ENCODE assay signal across 11 mouse cellular contexts in the genomic region with DNA sequence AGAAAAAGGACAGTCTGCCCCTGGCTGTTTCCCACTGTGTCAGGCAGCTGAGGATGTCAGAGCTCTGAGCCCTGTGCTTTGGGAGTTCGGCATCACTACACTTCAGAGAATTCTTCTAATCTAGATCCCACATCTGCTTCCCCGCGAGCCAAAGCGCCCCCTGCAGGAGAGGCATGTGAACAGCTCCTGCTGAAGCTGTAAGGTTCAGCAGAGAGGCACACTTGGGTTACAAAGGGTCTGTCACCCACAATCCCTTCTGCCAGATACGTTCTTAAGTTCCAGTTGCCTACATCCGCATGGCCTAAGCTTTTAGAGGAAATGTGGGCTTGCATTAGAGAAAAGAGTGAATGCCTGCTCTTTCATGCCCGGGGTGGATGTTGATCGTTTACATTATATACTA.
DNase-seq lines count a peak whose midpoint lies in the region; ATAC-seq and TF ChIP-seq lines count a peak whose summit lies in the region.
"Had no signal": no experiment of that assay in that cellular context is flagged by ENCODE, and none has a peak within 500 bp of the region (broad histone marks: within the 10 kb centered on the region; RNA-seq: fewer than 3 reads in every experiment).

No protein-coding gene starts in this region.

- no peak overlapping the region for H3K4me2 ChIP-seq in midbrain, postnatal 0 days (ENCODE audit: low read depth, low read length, poor library complexity, severe bottlenecking)
- H3K4me2 ChIP-seq: forebrain, embryonic 15.5 days; limb, embryonic 13.5 days had no signal

- H3K27me3 ChIP-seq in midbrain, postnatal 0 days (ENCODE audit: insufficient read depth, low read length): no peaks in the 10 kb centered on the region
- H3K27me3 ChIP-seq: forebrain, embryonic 15.5 days; limb, embryonic 13.5 days had no signal

- H3K27ac ChIP-seq in midbrain, postnatal 0 days (ENCODE audit: low read depth, low read length): no peak overlapping the region
- H3K27ac ChIP-seq: forebrain, embryonic 15.5 days; limb, embryonic 13.5 days had no signal

- WGBS in midbrain, postnatal 0 days: 56% methylated on average over 8 of the region's 8 CpGs

- peak; percentile 59 for TF ChIP-seq CTCF in midbrain, postnatal 0 days (IDR thresholded peaks at IDR 0.05)

- peak; percentile 17 for DNase-seq in gastrocnemius, adult 18-20 months (ENCODE audit: low spot score)
- DNase-seq in gastrocnemius, adult 8-10 months (ENCODE audit: low spot score in 2 of 2): no peak
- DNase-seq in left cerebral cortex, postnatal 4 days: peak; percentile 9
- DNase-seq in left cerebral cortex, adult 8-10 months (ENCODE audit: low spot score in 2 of 2): no peak
- peak; percentile 26 for DNase-seq in NIH3T3 (ENCODE audit: low read depth)
- peak; percentile 6 for DNase-seq in midbrain, postnatal 0 days (ENCODE audit: low spot score)
- no peak for DNase-seq in right cerebral cortex, adult 18-20 months
- DNase-seq in right cerebral cortex, postnatal 4 days: no peak

- 0 out of 2 replicates have a peak, but pooled peaks cover 2% of the 10 kb centered on the region for H3K4me1 ChIP-seq in midbrain, postnatal 0 days (ENCODE audit: insufficient read depth, low read length)
- H3K4me1 ChIP-seq: forebrain, embryonic 15.5 days; limb, embryonic 13.5 days had no signal

- H3K9ac ChIP-seq in midbrain, postnatal 0 days (replicated peaks; ENCODE audit: low read length, poor library complexity, severe bottlenecking): no peak overlapping the region
- H3K9ac ChIP-seq: forebrain, embryonic 15.5 days; limb, embryonic 13.5 days had no signal

- H3K9me3 ChIP-seq in midbrain, postnatal 0 days (ENCODE audit: low read length): no peaks in the 10 kb centered on the region
- H3K9me3 ChIP-seq: forebrain, embryonic 15.5 days; limb, embryonic 13.5 days had no signal

- no peaks in the 10 kb centered on the region for H3K36me3 ChIP-seq in midbrain, postnatal 0 days (ENCODE audit: insufficient read depth, low read length)
- H3K36me3 ChIP-seq: forebrain, embryonic 15.5 days; limb, embryonic 13.5 days had no signal

- no peak for ATAC-seq in midbrain, postnatal 0 days (ENCODE audit: low FRiP score)
- ATAC-seq: CD4-positive, CD25-positive, alpha-beta regulatory T cell, adult 4 months; forebrain, embryonic 15.5 days had no signal

- H3K4me3 ChIP-seq in midbrain, postnatal 0 days (ENCODE audit: low read depth, low read length): no peak overlapping the region
- H3K4me3 ChIP-seq: forebrain, embryonic 15.5 days; limb, embryonic 13.5 days had no signal

- intact Hi-C loops in left cerebral cortex, postnatal 4 days (cut with DNase I): no loop called here

Comparison
In these comparisons a context has a peak if more than half of its experiments do, and no peak if none do; other contexts are left out.
1. DNase-seq: peak in gastrocnemius, adult 18-20 months (single experiment), left cerebral cortex, postnatal 4 days (single experiment), NIH3T3 (single experiment) and midbrain, postnatal 0 days (single experiment); none in gastrocnemius, adult 8-10 months (0 of 2), left cerebral cortex, adult 8-10 months (0 of 2), right cerebral cortex, adult 18-20 months (single experiment) and right cerebral cortex, postnatal 4 days (single experiment).